Comparison of ENCODE assay signal across 16 mouse cellular contexts in genomic region chrX:77550388-77550787, GRCm38 (mm10).
"Had no signal": no experiment of that assay in that cellular context is flagged by ENCODE, and none has a peak within 500 bp of the region (broad histone marks: within the 10 kb centered on the region; RNA-seq: fewer than 3 reads in every experiment).

No protein-coding gene starts in this region.

- H3K36me3 ChIP-seq: lung, embryonic 15.5 days; midbrain, embryonic 13.5 days; midbrain, embryonic 15.5 days; neural tube, embryonic 12.5 days; stomach, embryonic 15.5 days had no signal

- ATAC-seq: lung, postnatal 0 days; midbrain, embryonic 13.5 days; midbrain, embryonic 15.5 days had no signal

- H3K27ac ChIP-seq: lung, embryonic 15.5 days; macrophage; midbrain, embryonic 13.5 days; midbrain, embryonic 15.5 days; neural tube, embryonic 12.5 days; stomach, embryonic 15.5 days; stomach, postnatal 0 days had no signal

- DNase-seq: lung, postnatal 14 days; lung, postnatal 36 days; right cerebral cortex, postnatal 14 days; thymus, adult 2 months; thymus, postnatal 25 days; thymus, postnatal 4 days had no signal

- H3K27me3 ChIP-seq: lung, embryonic 15.5 days; midbrain, embryonic 13.5 days; midbrain, embryonic 15.5 days; neural tube, embryonic 12.5 days; stomach, embryonic 15.5 days had no signal

- H3K9ac ChIP-seq: lung, embryonic 15.5 days; midbrain, embryonic 13.5 days; midbrain, embryonic 15.5 days; neural tube, embryonic 12.5 days; stomach, embryonic 15.5 days had no signal

- H3K4me2 ChIP-seq: lung, embryonic 15.5 days; midbrain, embryonic 11.5 days; midbrain, embryonic 13.5 days; midbrain, embryonic 15.5 days; neural tube, embryonic 12.5 days; stomach, embryonic 15.5 days had no signal

- H3K9me3 ChIP-seq: lung, embryonic 15.5 days; megakaryocyte, embryonic 14.5 days; midbrain, embryonic 13.5 days; midbrain, embryonic 15.5 days; neural tube, embryonic 12.5 days; stomach, embryonic 15.5 days had no signal

- H3K4me3 ChIP-seq: lung, embryonic 15.5 days; megakaryocyte, embryonic 14.5 days; midbrain, embryonic 13.5 days; midbrain, embryonic 15.5 days; neural tube, embryonic 12.5 days; stomach, embryonic 15.5 days had no signal

- H3K4me1 ChIP-seq: midbrain, embryonic 13.5 days; midbrain, embryonic 15.5 days; neural tube, embryonic 12.5 days; stomach, embryonic 15.5 days had no signal
